Mouse (Mus musculus) stomach, embryonic 15.5 days (tissue): ENCODE data around the gene Ctdnep1. TPM values are rescaled to one million over a fixed set of nuclear protein-coding genes. Genes with fewer than 3 reads are reported as not detected.

Source experiments
- ATAC-seq: fragments of 200-750 bp; cut with Nextera tagmentation; 2 replicates; pipeline ENCODE4 v1.8.0; 2017; ENCODE audit warnings: low read depth, moderate number of reproducible peaks, moderate TSS enrichment; ENCODE audit not compliant: insufficient read depth, low FRiP score
- H3K27ac ChIP-seq: fragments of 300-500 bp; sonication (generic); 2 replicates; pipeline ENCODE4 v1.5.1; 2015; ENCODE audit warnings: mild to moderate bottlenecking, inconsistent platforms
- H3K27me3 ChIP-seq: fragments of 300-500 bp; sonication (generic); replicated peaks from 2 replicates; pipeline ENCODE4 v1.6.1; 2015; ENCODE audit warnings: inconsistent platforms
- H3K36me3 ChIP-seq: fragments of 300-500 bp; sonication (generic); 2 replicates; pipeline ENCODE4 v1.6.1; 2015; ENCODE audit warnings: inconsistent platforms
- H3K4me1 ChIP-seq: fragments of 300-500 bp; sonication (generic); 2 replicates; pipeline ENCODE4 v1.6.1; 2015; ENCODE audit warnings: inconsistent platforms
- H3K4me2 ChIP-seq: fragments of 300-500 bp; sonication (generic); 2 replicates; pipeline ENCODE4 v1.6.1; 2015; ENCODE audit warnings: mild to moderate bottlenecking, inconsistent platforms
- H3K4me3 ChIP-seq: fragments of 300-500 bp; sonication (generic); replicated peaks from 2 replicates; pipeline ENCODE4 v1.5.1; 2015; ENCODE audit warnings: inconsistent platforms
- H3K9ac ChIP-seq: fragments of 300-500 bp; sonication (generic); 2 replicates; pipeline ENCODE4 v1.6.1; 2015; ENCODE audit warnings: inconsistent platforms
- H3K9me3 ChIP-seq: fragments of 300-500 bp; sonication (generic); 2 replicates; pipeline ENCODE4 v1.6.1; 2016; ENCODE audit warnings: inconsistent platforms
- WGBS: fragments of 180-500 bp; shearing (Covaris S2); methylation state at CpG from one replicate; pipeline ENCODE4 v1.1.7; 2015; 5-methylcytosine and 5-hydroxymethylcytosine counted together
- polyA plus RNA-seq: library from polyadenylated mRNA; unstranded; fragments of >200 nt; fragmentation: Nextera tagmentation; extraction: Ambion mirVana; gene quantifications from 2 replicates; pipeline ENCODE4 v1.2.1, GENCODE M21; 2015

Ctdnep1 gene
- polyA plus RNA-seq, 1 experiment from 2014 or later = 23.0 TPM

GRCm38 (mm10) chr11:70000396-70000898, 19.5 kb downstream of the Ctdnep1 start, which contains the start of gene Dvl2:
Dvl2 (plus strand) TSS chr11:70000595.
- peak within 1 kb of the TSS; percentile 91 for H3K4me3 ChIP-seq
- H3K9me3 ChIP-seq = no peaks in the 10 kb centered on the region
- H3K36me3 ChIP-seq = peaks cover 30% of the 10 kb centered on the region
- ATAC-seq = peak; percentile 47
- peak within 1 kb of the TSS; percentile 96 for H3K27ac ChIP-seq
- H3K4me1 ChIP-seq = peaks cover 35% of the 10 kb centered on the region
- H3K27me3 ChIP-seq = no peaks in the 10 kb centered on the region
- H3K4me2 ChIP-seq = peak within 1 kb of the TSS; percentile 66
- H3K9ac ChIP-seq = peak within 1 kb of the TSS; percentile 79
- WGBS = under 1% methylated on average over 48 of the region's 48 CpGs

- no peak for ATAC-seq
- H3K4me1 ChIP-seq = peaks cover 35% of the 10 kb centered on the region
- H3K9ac ChIP-seq = peak overlapping the region; percentile 79
- H3K9me3 ChIP-seq = no peaks in the 10 kb centered on the region
- H3K4me3 ChIP-seq = peak overlapping the region; percentile 91
- 12% methylated on average over 8 of the region's 8 CpGs for WGBS
- no peaks in the 10 kb centered on the region for H3K27me3 ChIP-seq
- H3K36me3 ChIP-seq = peaks cover 36% of the 10 kb centered on the region
- H3K27ac ChIP-seq = peak overlapping the region; percentile 96
- peak overlapping the region; percentile 66 for H3K4me2 ChIP-seq
These were observed 20.2 kb downstream of the Ctdnep1 start for GRCm38 (mm10) chr11:70001159-70001558.

GRCm38 (mm10) chr11:70001865-70002264, 20.9 kb downstream of the Ctdnep1 start:
- Histone ChIP-seq H3K4me3 (peak overlapping the region; percentile 91), H3K4me1 (peaks cover 35% of the 10 kb centered on the region), H3K9ac (no peak overlapping the region), H3K4me2 (peak overlapping the region; percentile 66), H3K9me3 (no peaks in the 10 kb centered on the region), H3K36me3 (peaks cover 41% of the 10 kb centered on the region), H3K27ac (no peak overlapping the region), H3K27me3 (no peaks in the 10 kb centered on the region)
- ATAC-seq = no peak

GRCm38 (mm10) chr11:70002471-70002870, 21.5 kb downstream of the Ctdnep1 start:
- Histone ChIP-seq H3K9ac (no peak overlapping the region), H3K36me3 (peaks cover 47% of the 10 kb centered on the region), H3K27me3 (no peaks in the 10 kb centered on the region), H3K27ac (no peak overlapping the region), H3K4me1 (peaks cover 32% of the 10 kb centered on the region), H3K4me3 (no peak overlapping the region; the same call in 1 of the 2 replicates), H3K4me2 (peak overlapping the region; percentile 66), H3K9me3 (no peaks in the 10 kb centered on the region)
- no peak for ATAC-seq
- WGBS = 91% methylated on average over 2 of the region's 2 CpGs

- 58% methylated on average over 5 of the region's 5 CpGs for WGBS
- H3K4me3 ChIP-seq = no peak overlapping the region
- H3K36me3 ChIP-seq = peaks cover 56% of the 10 kb centered on the region
These were observed 24.6 kb downstream of the Ctdnep1 start for GRCm38 (mm10) chr11:70005521-70005920.

GRCm38 (mm10) chr11:70010033-70010432, 29.1 kb downstream of the Ctdnep1 start:
- peaks cover 81% of the 10 kb centered on the region for H3K36me3 ChIP-seq
- no peak for ATAC-seq
- no peak overlapping the region for H3K4me2 ChIP-seq
- 88% methylated on average over 6 of the region's 6 CpGs for WGBS
- peaks cover 7% of the 10 kb centered on the region for H3K4me1 ChIP-seq
- H3K9me3 ChIP-seq = no peaks in the 10 kb centered on the region
- H3K27ac ChIP-seq = no peak overlapping the region
- no peak overlapping the region for H3K4me3 ChIP-seq
- no peaks in the 10 kb centered on the region for H3K27me3 ChIP-seq
- H3K9ac ChIP-seq = no peak overlapping the region

More at GRCm38 (mm10) chr11:70005521-70005920, 24.6 kb downstream of the Ctdnep1 start:
- H3K27ac ChIP-seq = no peak overlapping the region
- ATAC-seq = no peak
- H3K4me2 ChIP-seq = no peak overlapping the region
- no peaks in the 10 kb centered on the region for H3K9me3 ChIP-seq
- H3K9ac ChIP-seq = no peak overlapping the region
- H3K4me1 ChIP-seq = peaks cover 25% of the 10 kb centered on the region
- H3K27me3 ChIP-seq = no peaks in the 10 kb centered on the region

- Histone ChIP-seq H3K9me3 (no peaks in the 10 kb centered on the region), H3K4me2 (no peak overlapping the region), H3K27me3 (no peaks in the 10 kb centered on the region), H3K4me1 (peaks cover 7% of the 10 kb centered on the region), H3K27ac (no peak overlapping the region), H3K36me3 (peaks cover 76% of the 10 kb centered on the region), H3K9ac (no peak overlapping the region), H3K4me3 (no peak overlapping the region)
- no peak for ATAC-seq
- WGBS = 85% methylated on average over 12 of the region's 12 CpGs
These were observed 29.6 kb downstream of the Ctdnep1 start for GRCm38 (mm10) chr11:70010548-70010947.

- 89% methylated on average over 10 of the region's 10 CpGs for WGBS
- H3K4me2 ChIP-seq = no peak overlapping the region
- no peak overlapping the region for H3K9ac ChIP-seq
- no peaks in the 10 kb centered on the region for H3K27me3 ChIP-seq
- no peak for ATAC-seq
- peaks cover 73% of the 10 kb centered on the region for H3K36me3 ChIP-seq
- no peaks in the 10 kb centered on the region for H3K9me3 ChIP-seq
- H3K4me3 ChIP-seq = no peak overlapping the region
- H3K27ac ChIP-seq = no peak overlapping the region
- H3K4me1 ChIP-seq = peaks cover 7% of the 10 kb centered on the region
These were observed 30.0 kb downstream of the Ctdnep1 start for GRCm38 (mm10) chr11:70010961-70011360.

- Histone ChIP-seq H3K9ac (no peak overlapping the region), H3K4me1 (peaks cover 14% of the 10 kb centered on the region), H3K4me2 (no peak overlapping the region), H3K4me3 (no peak overlapping the region), H3K27me3 (no peaks in the 10 kb centered on the region), H3K9me3 (no peaks in the 10 kb centered on the region), H3K27ac (no peak overlapping the region), H3K36me3 (peaks cover 55% of the 10 kb centered on the region)
- ATAC-seq = no peak
- 87% methylated on average over 9 of the region's 9 CpGs for WGBS
These were observed 32.0 kb downstream of the Ctdnep1 start for GRCm38 (mm10) chr11:70012931-70013330.

GRCm38 (mm10) chr11:70013408-70013807, 32.5 kb downstream of the Ctdnep1 start:
- H3K27me3 ChIP-seq = no peaks in the 10 kb centered on the region
- peaks cover 50% of the 10 kb centered on the region for H3K36me3 ChIP-seq
- peaks cover 17% of the 10 kb centered on the region for H3K4me1 ChIP-seq
- WGBS = 87% methylated on average over 3 of the region's 3 CpGs
- H3K9me3 ChIP-seq = no peaks in the 10 kb centered on the region
- no peak overlapping the region for H3K27ac ChIP-seq
- ATAC-seq = no peak
- H3K9ac ChIP-seq = no peak overlapping the region
- no peak overlapping the region for H3K4me3 ChIP-seq
- no peak overlapping the region for H3K4me2 ChIP-seq

- H3K27ac ChIP-seq = no peak overlapping the region
- H3K4me3 ChIP-seq = peak overlapping the region; percentile 58; the same call in 1 of the 2 replicates
- 68% methylated on average over 5 of the region's 5 CpGs for WGBS
- peaks cover 44% of the 10 kb centered on the region for H3K36me3 ChIP-seq
- H3K4me1 ChIP-seq = peaks cover 19% of the 10 kb centered on the region
- ATAC-seq = no peak
- no peaks in the 10 kb centered on the region for H3K27me3 ChIP-seq
- H3K4me2 ChIP-seq = peak overlapping the region; percentile 74
- no peaks in the 10 kb centered on the region for H3K9me3 ChIP-seq
- no peak overlapping the region for H3K9ac ChIP-seq
These were observed 33.1 kb downstream of the Ctdnep1 start for GRCm38 (mm10) chr11:70014051-70014450.

GRCm38 (mm10) chr11:70014880-70015558, 34.1 kb downstream of the Ctdnep1 start, which contains the start of gene Acadvl:
Acadvl (minus strand) TSS chr11:70015411.
- no peaks in the 10 kb centered on the region for H3K9me3 ChIP-seq
- peak; percentile 79 for ATAC-seq
- H3K4me3 ChIP-seq = peak within 1 kb of the TSS; percentile 58
- H3K27me3 ChIP-seq = no peaks in the 10 kb centered on the region
- WGBS = under 1% methylated on average over 35 of the region's 35 CpGs
- peaks cover 27% of the 10 kb centered on the region for H3K4me1 ChIP-seq
- peaks cover 34% of the 10 kb centered on the region for H3K36me3 ChIP-seq
- peak within 1 kb of the TSS; percentile 74 for H3K4me2 ChIP-seq
- peak within 1 kb of the TSS; percentile 24; the same call in 1 of the 2 replicates for H3K9ac ChIP-seq
- peak within 1 kb of the TSS; percentile 31; the same call in 1 of the 2 replicates for H3K27ac ChIP-seq
